Mouse (Mus musculus): Measurements from ENCODE around the gene Adgrl1. TPM values are rescaled to one million over a fixed set of nuclear protein-coding genes. Genes with fewer than 3 reads are reported as not detected.
"Not testable (repeated sequence)": the region's sequence is repeated elsewhere in the genome, so short reads cannot be mapped to it uniquely, and the experiment has no call there.

The Adgrl1 gene
- total and polyA plus RNA-seq, 3 experiments = 58.4 to 112 (median 97.0) TPM

- peak; percentile 99 for DNase-seq
Observed at GRCm38 (mm10) chr8:83955106-83955957, 55.4 kb downstream of the Adgrl1 start, which contains the start of the genes Gm10644 and Asf1b. Gm10644 (minus strand) TSS chr8:83955205. Asf1b (plus strand) TSS chr8:83955507.

GRCm38 (mm10) chr8:83955958-83956218 lies 56.0 kb downstream of the Adgrl1 start:
- no peak for DNase-seq

DNA sequence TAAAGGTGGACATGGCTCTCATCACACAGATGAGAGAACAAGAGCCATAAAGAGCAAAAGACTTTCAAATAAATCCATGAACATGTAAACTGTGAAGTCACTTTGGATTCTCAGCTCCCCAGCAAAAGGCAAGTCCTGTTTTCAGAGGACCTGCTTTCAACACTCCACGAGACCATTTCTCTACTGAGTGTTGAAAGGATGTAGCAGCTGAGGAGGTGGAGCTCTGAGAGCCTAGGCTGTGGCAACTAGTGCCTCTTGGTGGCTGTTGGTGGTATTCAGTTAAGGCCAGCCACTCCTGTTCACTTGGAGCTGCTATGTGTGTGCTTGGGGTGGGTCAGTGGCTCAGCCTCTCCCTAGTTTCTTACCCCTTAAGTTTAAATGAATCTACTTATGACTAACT lies 56.9 kb downstream of the Adgrl1 start:
- no peak for DNase-seq

- DNase-seq = peak; percentile 80
Observed at GRCm38 (mm10) chr8:83964015-83964765, 64.3 kb downstream of the Adgrl1 start.

- no peak for DNase-seq
Observed at GRCm38 (mm10) chr8:83967701-83968100, 67.8 kb downstream of the Adgrl1 start.

GRCm38 (mm10) chr8:83971121-83971520 lies 71.2 kb downstream of the Adgrl1 start:
- peak; percentile 62 for DNase-seq

DNA sequence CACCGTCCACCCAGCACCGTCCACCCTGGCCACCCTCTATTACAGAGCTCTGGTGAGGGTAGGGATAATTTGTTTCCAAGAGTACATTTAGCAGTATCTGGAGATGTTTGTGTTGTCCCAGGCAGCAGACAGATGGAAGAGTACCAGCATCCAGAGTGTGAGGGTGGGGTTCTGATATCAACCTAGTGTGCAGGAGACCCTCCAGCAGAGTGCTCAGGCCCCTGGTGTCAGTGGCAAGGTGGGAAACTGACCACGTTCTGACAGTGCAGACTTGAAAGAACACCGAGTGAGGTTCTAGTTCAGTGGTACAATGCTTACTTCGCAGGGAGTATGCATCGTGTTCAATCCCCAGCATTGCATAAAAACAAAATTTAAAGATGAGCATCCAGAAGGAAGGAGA lies 71.8 kb downstream of the Adgrl1 start:
- peak; percentile 38 for DNase-seq

GRCm38 (mm10) chr8:83972150-83973120 lies 72.5 kb downstream of the Adgrl1 start, which contains the start of gene Prkaca:
Prkaca (plus strand) TSS chr8:83972993.
- peak; percentile 99 for DNase-seq

DNA sequence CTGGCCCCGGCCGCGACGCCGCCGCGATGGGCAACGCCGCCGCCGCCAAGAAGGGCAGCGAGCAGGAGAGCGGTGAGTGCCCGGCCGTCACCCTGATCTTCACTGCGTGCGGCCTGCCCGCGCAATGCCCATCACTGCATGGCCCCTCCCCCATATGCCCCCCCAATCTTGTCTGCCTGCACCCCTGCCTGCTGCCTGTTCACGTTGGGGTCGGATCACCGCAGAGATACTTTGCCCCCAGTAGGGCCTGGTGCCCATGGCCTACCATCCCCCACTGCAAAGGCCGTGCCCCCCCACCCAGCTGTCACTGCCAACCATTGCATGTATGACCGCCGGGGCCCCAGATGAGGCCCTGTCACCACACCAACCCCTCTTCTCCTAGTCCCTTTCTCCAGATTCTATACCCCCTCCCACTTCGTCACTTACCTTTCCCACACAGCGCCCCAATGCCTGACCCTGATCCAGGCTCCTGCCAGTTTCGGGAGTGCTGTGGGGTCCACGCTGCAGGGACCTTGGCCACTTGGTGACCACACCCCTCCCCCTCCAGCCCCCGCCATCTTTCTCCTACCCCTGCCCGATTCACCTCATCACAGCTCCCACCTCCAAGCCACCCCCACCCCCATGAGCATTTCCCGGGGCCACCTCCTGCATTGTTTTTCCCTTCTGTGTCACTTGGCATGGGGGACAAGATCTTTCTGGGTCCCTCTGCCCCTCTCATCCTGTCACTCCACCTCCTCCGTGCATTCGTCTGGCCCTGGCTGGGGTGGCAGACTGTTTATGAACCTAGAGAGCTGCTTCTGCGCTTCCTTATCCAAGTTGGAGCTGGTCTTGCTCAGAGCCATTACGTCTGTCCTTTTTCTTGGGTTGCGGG lies 73.5 kb downstream of the Adgrl1 start:
- peak; percentile 31 for DNase-seq

DNA sequence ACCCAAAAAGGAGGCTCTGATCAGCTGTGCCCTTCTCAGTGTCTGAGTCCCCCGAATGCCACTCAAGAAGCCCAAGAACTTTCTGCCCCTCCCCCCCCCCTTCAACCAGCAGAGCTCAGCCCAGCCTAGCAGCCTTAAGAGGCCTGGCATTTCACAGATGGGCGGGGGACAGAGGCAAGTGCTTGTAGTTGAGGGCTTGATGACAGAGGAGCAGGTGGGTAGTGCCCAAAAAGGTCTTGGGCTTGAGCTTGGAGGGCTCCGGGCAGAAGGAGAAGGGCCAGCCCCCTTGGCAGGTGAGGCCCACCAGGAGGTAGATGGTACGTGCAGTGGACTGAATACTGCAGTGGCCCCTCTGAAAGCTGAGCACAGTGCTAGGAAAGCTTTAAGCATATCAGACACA lies 74.6 kb downstream of the Adgrl1 start:
- no peak for DNase-seq

GRCm38 (mm10) chr8:83976101-83976630 lies 76.3 kb downstream of the Adgrl1 start:
- DNase-seq = peak; percentile 44

- no peak for DNase-seq
Observed at GRCm38 (mm10) chr8:83976779-83977350, 77.0 kb downstream of the Adgrl1 start.

DNA sequence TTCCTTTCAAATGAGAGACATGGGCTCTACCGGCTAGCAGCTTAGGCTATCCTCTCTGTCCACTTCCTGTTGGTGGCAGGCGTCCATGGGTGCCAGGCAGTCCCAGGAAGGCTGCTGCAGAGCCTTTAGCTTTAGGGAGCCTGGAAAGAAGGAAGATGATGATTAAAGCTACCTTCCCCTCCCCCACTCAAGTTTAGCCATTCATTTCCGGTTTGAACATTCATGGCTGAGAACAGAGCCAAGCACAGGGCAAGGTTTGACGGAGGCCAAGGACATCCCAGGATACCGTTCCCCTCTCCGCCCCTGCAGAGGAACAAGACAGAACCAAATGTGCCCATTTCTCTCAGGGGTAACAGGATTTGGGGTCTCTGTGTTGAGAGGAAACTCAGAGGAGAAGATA lies 77.7 kb downstream of the Adgrl1 start:
- DNase-seq = peak; percentile 68

DNA sequence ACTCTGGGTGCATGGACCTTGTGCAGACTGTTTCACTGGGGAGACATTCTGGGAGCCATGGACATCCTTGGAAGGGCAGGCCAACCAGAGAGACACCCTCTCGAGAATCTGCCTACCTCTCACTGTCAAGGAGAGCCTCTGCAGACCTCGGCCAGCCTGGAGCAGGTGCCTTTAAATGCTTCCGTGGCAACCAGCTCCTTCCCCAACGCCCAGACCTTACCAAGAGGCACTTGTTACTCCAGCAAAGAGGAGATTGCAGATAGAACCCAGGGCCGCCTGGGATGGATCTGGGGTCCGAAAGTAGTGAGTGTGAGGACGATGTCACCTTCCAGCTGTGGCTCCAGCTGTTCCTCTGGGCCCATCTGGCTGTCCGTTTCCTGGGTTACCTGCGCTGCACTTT lies 78.3 kb downstream of the Adgrl1 start:
- no peak for DNase-seq

- DNase-seq = no peak
Observed at GRCm38 (mm10) chr8:83980250-83980649, 80.3 kb downstream of the Adgrl1 start.

DNA sequence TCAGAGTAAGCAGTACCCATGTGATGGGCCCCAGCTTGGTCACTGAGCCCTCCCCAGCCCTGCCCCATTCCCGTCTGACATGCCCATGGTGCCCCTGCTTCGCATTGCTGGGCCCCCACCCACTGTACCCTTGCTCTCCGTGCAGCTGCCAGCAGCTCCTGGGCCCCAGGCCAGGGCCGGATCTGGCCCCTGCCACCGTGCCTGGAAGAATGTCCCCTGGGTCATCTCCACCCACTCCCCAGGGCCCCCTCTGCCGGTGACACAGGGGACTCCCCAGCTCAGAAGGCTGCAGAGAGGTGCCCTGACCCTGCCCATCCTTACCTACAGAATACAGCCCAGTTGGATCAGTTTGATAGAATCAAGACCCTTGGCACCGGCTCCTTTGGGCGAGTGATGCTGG lies 80.9 kb downstream of the Adgrl1 start:
- DNase-seq = peak; percentile 42

- no peak for DNase-seq
Observed at GRCm38 (mm10) chr8:83981533-83981932, 81.6 kb downstream of the Adgrl1 start.

DNA sequence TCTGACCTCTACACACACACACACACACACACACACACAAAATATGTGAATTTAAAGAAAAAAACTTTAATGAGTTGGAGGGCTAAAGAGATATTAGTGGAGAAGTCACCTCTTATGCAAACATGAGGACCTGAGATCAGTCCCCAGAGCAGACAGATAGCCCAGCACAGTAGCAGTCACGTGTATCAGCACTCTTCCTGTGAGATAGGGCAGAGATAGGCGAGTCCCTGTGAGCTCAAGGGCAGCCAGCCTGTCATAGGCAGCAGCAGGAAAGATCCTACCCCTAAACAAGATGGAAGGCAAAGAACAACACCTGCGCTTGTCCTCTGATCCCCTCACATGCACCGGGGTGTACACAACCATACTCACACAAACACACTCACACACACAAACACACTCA lies 82.5 kb downstream of the Adgrl1 start:
- DNase-seq = no peak

- not testable (repeated sequence) for DNase-seq
Observed at GRCm38 (mm10) chr8:83983222-83983621, 83.3 kb downstream of the Adgrl1 start.

DNA sequence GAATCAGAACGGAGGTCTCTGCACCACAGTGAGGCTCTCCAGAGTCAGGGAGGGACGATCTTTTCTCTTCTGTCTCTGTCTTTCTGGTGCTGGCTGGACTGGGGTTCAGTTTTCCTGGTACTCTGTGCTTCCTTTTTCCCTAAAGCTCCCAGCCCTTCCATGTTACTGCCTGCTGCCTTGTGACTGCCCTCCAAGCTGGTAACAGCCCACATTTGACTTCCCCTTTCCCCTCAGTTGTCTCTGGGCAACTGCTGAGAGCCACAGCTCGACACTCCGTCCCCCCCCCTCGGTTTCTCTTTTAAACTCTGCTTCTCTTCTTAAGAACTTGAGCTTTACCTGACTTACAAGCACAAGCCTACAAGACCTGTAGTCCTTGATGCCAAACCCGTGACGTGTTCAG lies 89.3 kb downstream of the Adgrl1 start:
- no peak for DNase-seq
